Mouse (Mus musculus) forebrain, embryonic 16.5 days (tissue): ENCODE measurements around the gene G530012D18Rik. TPM values are rescaled to one million over a fixed set of nuclear protein-coding genes. Genes with fewer than 3 reads are reported as not detected.
"Not testable (repeated sequence)": the region's sequence is repeated elsewhere in the genome, so short reads cannot be mapped to it uniquely, and the experiment has no call there.

Source experiments
- ATAC-seq: fragments of 200-750 bp; cut with Nextera tagmentation; 2 replicates; pipeline ENCODE4 v1.8.0; 2017; ENCODE audit warnings: mild to moderate bottlenecking, moderate library complexity
- H3K27ac ChIP-seq: fragments of 300-500 bp; sonication (generic); 2 replicates; pipeline ENCODE4 v1.5.1; 2014; ENCODE audit warnings: low read length, control low read depth
- H3K27me3 ChIP-seq: fragments of 300-500 bp; sonication (generic); replicated peaks from 2 replicates; pipeline ENCODE4 v1.6.1; 2014; ENCODE audit warnings: low read length; ENCODE audit not compliant: control insufficient read depth, insufficient read depth
- H3K36me3 ChIP-seq: fragments of 300-500 bp; sonication (generic); 2 replicates; pipeline ENCODE4 v1.6.1; 2014; ENCODE audit not compliant: control insufficient read depth, insufficient read depth
- H3K4me1 ChIP-seq: fragments of 300-500 bp; sonication (generic); replicated peaks from 2 replicates; pipeline ENCODE4 v1.6.1; 2014; ENCODE audit warnings: low read length; ENCODE audit not compliant: control insufficient read depth, insufficient read depth
- H3K4me2 ChIP-seq: fragments of 300-500 bp; sonication (generic); 2 replicates; pipeline ENCODE4 v1.6.1; 2014; ENCODE audit warnings: mild to moderate bottlenecking, low read length, control low read depth
- H3K4me3 ChIP-seq: fragments of 300-500 bp; sonication (generic); replicated peaks from 2 replicates; pipeline ENCODE4 v1.5.1; 2014; ENCODE audit warnings: mild to moderate bottlenecking, low read length, control low read depth
- H3K9ac ChIP-seq: fragments of 300-500 bp; sonication (generic); replicated peaks from 2 replicates; pipeline ENCODE4 v1.6.1; 2014; ENCODE audit warnings: low read depth, low read length, control low read depth
- H3K9me3 ChIP-seq: fragments of 300-500 bp; sonication (generic); 2 replicates; pipeline ENCODE4 v1.6.1; 2016; ENCODE audit warnings: low read length; ENCODE audit not compliant: control insufficient read depth
- WGBS: fragments of 180-500 bp; shearing (Covaris S2); extraction: QIAGEN DNeasy Blood & Tissue Kit; methylation state at CpG from one replicate; pipeline ENCODE4 v1.1.7; 2014; 5-methylcytosine and 5-hydroxymethylcytosine counted together
- polyA plus RNA-seq: library from polyadenylated mRNA; unstranded; fragments of >200 nt; fragmentation: Nextera tagmentation; extraction: Ambion mirVana; gene quantifications from 2 replicates; pipeline ENCODE4 v1.2.1, GENCODE M21; 2015

Gene G530012D18Rik
- polyA plus RNA-seq, result not detected in 2 replicates

DNA sequence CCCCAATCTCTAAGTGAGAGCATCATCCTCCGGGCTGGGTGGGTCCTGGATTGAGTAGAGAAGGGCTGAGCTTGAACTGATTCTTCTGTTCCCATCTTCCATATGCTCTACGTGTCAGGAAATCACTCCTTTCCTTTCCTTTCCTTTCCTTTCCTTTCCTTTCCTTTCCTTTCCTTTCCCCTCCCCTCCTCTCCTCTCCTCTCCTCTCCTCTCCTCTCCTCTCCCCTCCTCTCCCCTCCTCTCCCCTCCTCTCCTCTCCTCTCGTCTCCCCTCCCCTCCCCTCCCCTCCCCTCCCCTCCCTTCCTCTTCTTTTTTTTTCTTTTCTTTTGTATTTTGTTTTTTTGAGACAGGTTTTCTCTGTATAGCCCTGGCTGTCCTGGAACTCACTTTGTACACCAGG is at the start of gene G530012D18Rik:
TSS of gene G530012D18Rik (plus strand) at position 301 of the 400 bp plus-strand sequence.
- not testable (repeated sequence) for H3K9ac ChIP-seq, H3K36me3 ChIP-seq, H3K9me3 ChIP-seq, H3K4me1 ChIP-seq, H3K27ac ChIP-seq, H3K4me3 ChIP-seq, H3K27me3 ChIP-seq, H3K4me2 ChIP-seq, ATAC-seq
- 82% methylated on average over 2 of the region's 3 CpGs for WGBS

- not testable (repeated sequence) for H3K4me2 ChIP-seq, ATAC-seq, H3K9ac ChIP-seq, H3K4me3 ChIP-seq, H3K9me3 ChIP-seq, H3K36me3 ChIP-seq, H3K27ac ChIP-seq, H3K4me1 ChIP-seq, H3K27me3 ChIP-seq
- 70% methylated on average over 3 of the region's 3 CpGs for WGBS
Measured at GRCm38 (mm10) chr1:85526401-85526800, 49.1 kb upstream of the G530012D18Rik start.

DNA sequence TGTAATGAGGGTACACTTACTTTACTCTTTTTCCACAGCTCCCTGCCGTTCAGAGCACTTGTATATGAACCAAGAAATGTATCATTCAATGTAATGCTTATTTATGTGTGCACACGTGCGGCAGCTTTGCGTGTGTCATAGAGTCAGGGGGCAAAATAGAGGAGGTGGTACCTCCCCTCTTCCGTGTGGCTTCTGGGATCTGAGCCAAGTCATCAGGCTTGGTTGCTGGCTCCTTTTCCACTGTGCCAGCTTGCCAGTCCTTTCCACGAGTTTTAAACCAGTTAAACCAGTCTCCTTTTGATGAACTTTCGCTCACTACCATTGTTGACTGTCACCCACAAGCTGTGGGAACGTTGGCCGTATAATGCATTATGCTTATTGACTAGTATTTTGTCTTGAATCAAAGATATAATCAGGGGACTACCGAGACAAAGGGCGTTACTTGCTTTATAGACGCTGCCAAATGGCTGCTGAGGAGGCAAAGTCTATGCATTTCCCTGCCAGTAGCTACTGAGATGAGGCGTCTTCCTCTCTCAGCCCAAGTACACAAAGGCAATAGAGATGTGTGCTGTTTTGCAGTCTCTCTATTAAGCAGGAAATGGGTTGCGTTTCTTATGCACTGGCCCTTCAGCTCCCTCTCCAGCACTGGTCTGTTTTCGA is 46.9 kb upstream of the G530012D18Rik start:
- not testable (repeated sequence) for H3K4me1 ChIP-seq, H3K9ac ChIP-seq, ATAC-seq, H3K36me3 ChIP-seq, H3K4me3 ChIP-seq, H3K27ac ChIP-seq, H3K27me3 ChIP-seq, H3K4me2 ChIP-seq, H3K9me3 ChIP-seq
- 78% methylated on average over 13 of the region's 15 CpGs for WGBS

GRCm38 (mm10) chr1:85543818-85544217 is 31.7 kb upstream of the G530012D18Rik start:
- not testable (repeated sequence) for H3K36me3 ChIP-seq, ATAC-seq, H3K4me1 ChIP-seq, H3K27ac ChIP-seq, H3K4me2 ChIP-seq, H3K9me3 ChIP-seq, H3K4me3 ChIP-seq, H3K9ac ChIP-seq, H3K27me3 ChIP-seq
- 84% methylated on average over 3 of the region's 4 CpGs for WGBS

- H3K4me3 ChIP-seq, H3K27me3 ChIP-seq, H3K9ac ChIP-seq, H3K36me3 ChIP-seq, H3K27ac ChIP-seq, H3K9me3 ChIP-seq, ATAC-seq, H3K4me2 ChIP-seq, H3K4me1 ChIP-seq: not testable (repeated sequence)
Measured at GRCm38 (mm10) chr1:85546442-85546841, 29.0 kb upstream of the G530012D18Rik start.

- not testable (repeated sequence) for H3K9me3 ChIP-seq, H3K4me2 ChIP-seq, H3K4me1 ChIP-seq, H3K27ac ChIP-seq, H3K4me3 ChIP-seq, H3K9ac ChIP-seq, H3K27me3 ChIP-seq, ATAC-seq, H3K36me3 ChIP-seq
- WGBS, result 79% methylated on average over 4 of the region's 4 CpGs
Measured at GRCm38 (mm10) chr1:85555261-85555660, 20.2 kb upstream of the G530012D18Rik start.

GRCm38 (mm10) chr1:85573554-85573953 is 1.9 kb upstream of the G530012D18Rik start:
- not testable (repeated sequence) for H3K9me3 ChIP-seq, H3K4me2 ChIP-seq, H3K36me3 ChIP-seq, H3K4me1 ChIP-seq, H3K4me3 ChIP-seq, H3K9ac ChIP-seq, H3K27me3 ChIP-seq, ATAC-seq, H3K27ac ChIP-seq
- 71% methylated on average over 4 of the region's 4 CpGs for WGBS

DNA sequence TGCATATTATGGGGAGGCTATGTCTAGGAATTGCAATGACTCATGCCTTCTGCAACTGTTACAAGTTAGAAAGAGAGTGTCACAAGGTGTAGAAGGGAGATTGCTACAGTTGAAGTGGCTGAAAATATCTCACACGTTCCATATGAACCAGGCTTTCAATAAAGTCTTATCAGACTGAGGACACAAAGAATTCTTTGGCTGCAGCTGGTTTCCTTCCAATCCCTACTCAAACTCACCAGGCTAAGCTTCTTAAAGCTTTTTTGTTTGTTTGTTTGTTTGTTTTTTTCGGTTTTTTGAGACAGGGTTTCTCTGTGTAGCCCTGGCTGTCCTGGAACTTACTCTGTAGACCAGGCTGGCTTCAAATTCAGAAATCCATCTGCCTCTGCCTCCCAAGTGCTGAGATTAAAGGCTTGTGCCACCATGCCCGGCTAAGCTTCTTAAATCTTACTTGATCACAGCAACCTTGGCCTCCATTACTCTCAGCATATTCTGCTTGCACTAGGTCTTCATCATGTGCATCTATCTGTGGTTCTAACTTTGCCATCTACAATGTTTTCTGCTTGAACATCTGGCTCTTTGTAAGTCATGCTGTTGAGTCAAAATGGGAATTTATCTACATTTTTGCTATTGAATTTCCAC is 3.0 kb downstream of the G530012D18Rik start:
- H3K9me3 ChIP-seq, H3K36me3 ChIP-seq, H3K4me1 ChIP-seq, ATAC-seq, H3K4me2 ChIP-seq, H3K27ac ChIP-seq, H3K4me3 ChIP-seq, H3K27me3 ChIP-seq, H3K9ac ChIP-seq: not testable (repeated sequence)
- 71% methylated on average over 3 of the region's 3 CpGs for WGBS

- H3K9ac ChIP-seq, ATAC-seq: not testable (repeated sequence)
- 81% methylated on average over 6 of the region's 7 CpGs for WGBS
Measured at GRCm38 (mm10) chr1:85579199-85580147, 4.0 kb downstream of the G530012D18Rik start.

More at GRCm38 (mm10) chr1:85579199-85580147, 4.0 kb downstream of the G530012D18Rik start:
- H3K36me3 ChIP-seq, H3K4me2 ChIP-seq, H3K27ac ChIP-seq, H3K4me1 ChIP-seq, H3K27me3 ChIP-seq, H3K4me3 ChIP-seq, H3K9me3 ChIP-seq: not testable (repeated sequence)
